Mouse (Mus musculus) liver, postnatal 0 days (tissue): Measurements from ENCODE around the gene Acox3.

Source experiments
- CTCF ChIP-seq: sonication (generic); IDR thresholded peaks from 2 replicates; pipeline ENCODE4 v1.5.1; 2016; ENCODE audit warnings: antibody characterized with exemption, low read depth
- EP300 ChIP-seq: IDR thresholded peaks from 2 replicates; pipeline ENCODE4 v1.6.1; 2016; ENCODE audit warnings: antibody characterized with exemption, low read depth, mild to moderate bottlenecking

DNA sequence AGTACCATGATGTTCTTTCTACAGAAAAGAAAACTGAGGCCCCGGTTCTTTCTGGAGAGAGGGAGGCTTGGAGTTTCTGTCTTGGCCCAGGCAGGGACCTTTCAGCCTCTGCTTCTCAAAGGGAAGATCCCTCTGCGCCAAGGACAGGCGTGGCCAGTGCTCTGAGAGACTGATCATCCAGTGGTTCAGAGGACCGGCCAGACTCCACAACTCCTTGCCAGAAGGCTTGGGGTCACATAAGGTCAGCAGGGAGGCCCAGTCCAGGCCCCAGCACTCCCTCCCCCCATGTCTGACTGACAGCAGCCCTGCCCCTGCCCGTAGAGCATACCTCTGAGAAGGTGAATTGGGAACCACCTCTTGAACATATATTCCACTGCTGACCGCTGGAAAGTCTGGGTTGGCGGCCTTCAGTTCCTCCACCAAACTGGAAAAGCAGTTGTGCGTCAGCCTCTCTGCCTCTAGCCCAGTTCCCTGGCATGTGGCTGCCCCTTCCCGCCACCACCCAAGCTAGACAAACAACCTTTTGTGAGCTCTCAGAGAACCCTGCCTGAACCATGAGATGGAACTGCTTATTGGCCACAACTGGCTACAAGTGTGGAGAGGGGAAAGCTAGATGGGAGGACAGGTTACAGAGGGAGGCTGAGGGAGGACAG lies 71.0 kb downstream of the Acox3 start:
- TF ChIP-seq CTCF (no peak), EP300 (no peak)
